Mouse (Mus musculus) neutrophil, adult 83 days (primary cell): ENCODE data around the gene Olfr476. TPM values are rescaled to one million over a fixed set of nuclear protein-coding genes. Genes with fewer than 3 reads are reported as not detected.

Experiments
- total RNA-seq, 2 experiments: library from RNA; stranded (reverse); gene quantifications; one replicate each; pipeline ENCODE4 v1.2.4; 2023

The Olfr476 gene
- total RNA-seq = not detected

GRCm38 (mm10) chr7:107964503-107964902, at the start of gene Olfr476:
Gene Olfr476, plus strand, starts transcription at chr7:107964803.

GRCm38 (mm10) chr7:107930146-107930545, 34.5 kb upstream of the Olfr476 start, which contains the start of gene Olfr473:
Gene Olfr473, plus strand, starts transcription at chr7:107930446.

GRCm38 (mm10) chr7:107954343-107954742, 10.3 kb upstream of the Olfr476 start, which contains the start of gene Olfr474:
Gene Olfr474, plus strand, starts transcription at chr7:107954643.

GRCm38 (mm10) chr7:107986393-107986792, 21.8 kb downstream of the Olfr476 start, which contains the start of gene Olfr477:
Gene Olfr477, plus strand, starts transcription at chr7:107986693.

Other genes with a start within 250 kb of the Olfr476 start
- gene Cyb5r2, start 206.8 kb upstream of the Olfr476 start, total RNA-seq = not detected
- not detected for gene Ovch2, start 163.6 kb upstream of the Olfr476 start, total RNA-seq
- not detected for gene Olfr467, start 152.5 kb upstream of the Olfr476 start, total RNA-seq
- not detected for gene Olfr469, start 139.3 kb upstream of the Olfr476 start, total RNA-seq
- gene Olfr470, start 117.3 kb upstream of the Olfr476 start, total RNA-seq = not detected
- not detected for gene Olfr472, start 66.9 kb upstream of the Olfr476 start, total RNA-seq
- not detected for gene Olfr473, start 34.4 kb upstream of the Olfr476 start, total RNA-seq
- not detected for gene Olfr474, start 10.2 kb upstream of the Olfr476 start, total RNA-seq
- gene Olfr477, start 21.9 kb downstream of the Olfr476 start, total RNA-seq = not detected
- gene Olfr478, start 69.2 kb downstream of the Olfr476 start, total RNA-seq = not detected
- gene Olfr479, start 85.9 kb downstream of the Olfr476 start, total RNA-seq = not detected
- not detected for gene Olfr480, start 102.5 kb downstream of the Olfr476 start, total RNA-seq
- gene Olfr481, start 115.1 kb downstream of the Olfr476 start, total RNA-seq = not detected
- 1 to 10 TPM; 1.2 to 1.7 TPM for gene Olfr482, start 132.8 kb downstream of the Olfr476 start, total RNA-seq
- not detected for gene Olfr483, start 136.0 kb downstream of the Olfr476 start, total RNA-seq
- gene Olfr484, start 162.6 kb downstream of the Olfr476 start, total RNA-seq = not detected
- gene Olfr485, start 195.1 kb downstream of the Olfr476 start, total RNA-seq = not detected
- gene Olfr486, start 207.9 kb downstream of the Olfr476 start, total RNA-seq = not detected
- gene Olfr487, start 249.8 kb downstream of the Olfr476 start, total RNA-seq = not detected